Mouse (Mus musculus) spleen, postnatal 36 days (tissue): Measurements from ENCODE around the gene Cd151.
"Not testable (repeated sequence)": the region's sequence is repeated elsewhere in the genome, so short reads cannot be mapped to it uniquely, and the experiment has no call there.

ENCODE experiments used
- DNase-seq, 2 experiments: peaks; one replicate each; pipeline ENCODE4 v3.0.0; 2022; ENCODE audit warnings: low spot score in 2 of 2, mixed read lengths in 1 of 2

The Cd151 gene

GRCm38 (mm10) chr7:141435856-141436522 lies 31.2 kb upstream of the Cd151 start:
- DNase-seq: no peak

GRCm38 (mm10) chr7:141436523-141436892 lies 30.7 kb upstream of the Cd151 start:
- no peak for DNase-seq

- peak; percentile 81 for DNase-seq
These were observed 29.7 kb upstream of the Cd151 start, which contains the start of gene Slc25a22 for GRCm38 (mm10) chr7:141437178-141438120. Gene Slc25a22, minus strand, starts transcription at chr7:141437892.

- no peak for DNase-seq
These were observed 28.8 kb upstream of the Cd151 start for GRCm38 (mm10) chr7:141438201-141438968.

GRCm38 (mm10) chr7:141439140-141439679 lies 28.0 kb upstream of the Cd151 start:
- DNase-seq: no peak

- DNase-seq: no peak
These were observed 27.4 kb upstream of the Cd151 start for GRCm38 (mm10) chr7:141439811-141440210.

- DNase-seq: no peak
These were observed 26.6 kb upstream of the Cd151 start for GRCm38 (mm10) chr7:141440613-141441012.

GRCm38 (mm10) chr7:141441460-141441859 lies 25.7 kb upstream of the Cd151 start:
- DNase-seq: no peak

- no peak for DNase-seq
These were observed 25.0 kb upstream of the Cd151 start for GRCm38 (mm10) chr7:141442199-141442598.

GRCm38 (mm10) chr7:141443081-141443821 lies 23.9 kb upstream of the Cd151 start:
- DNase-seq: no peak

- peak; percentile 58 to 70 for DNase-seq
These were observed 23.4 kb upstream of the Cd151 start, which contains the start of gene Pidd1 for GRCm38 (mm10) chr7:141443828-141444237. Gene Pidd1, minus strand, starts transcription at chr7:141444025.

GRCm38 (mm10) chr7:141446374-141446773 lies 20.8 kb upstream of the Cd151 start:
- DNase-seq: not testable (repeated sequence)

- peak; percentile 93 to 94 for DNase-seq
These were observed 19.8 kb upstream of the Cd151 start, which contains the start of gene Rplp2 for GRCm38 (mm10) chr7:141447110-141447991. Gene Rplp2, plus strand, starts transcription at chr7:141447370.

- no peak for DNase-seq
These were observed 15.3 kb upstream of the Cd151 start for GRCm38 (mm10) chr7:141451928-141452327.

GRCm38 (mm10) chr7:141453636-141454035 lies 13.6 kb upstream of the Cd151 start:
- DNase-seq: no peak

GRCm38 (mm10) chr7:141454967-141455551 lies 12.1 kb upstream of the Cd151 start, which contains the start of gene Pnpla2:
Gene Pnpla2, plus strand, starts transcription at chr7:141455198.
- DNase-seq: peak; percentile 94 to 96

- DNase-seq: peak; percentile 71 to 80
These were observed 11.4 kb upstream of the Cd151 start for GRCm38 (mm10) chr7:141455610-141456314.

- no peak for DNase-seq
These were observed 10.5 kb upstream of the Cd151 start for GRCm38 (mm10) chr7:141456739-141457138.

- DNase-seq: no peak
These were observed 10.0 kb upstream of the Cd151 start for GRCm38 (mm10) chr7:141457236-141457635.
